Mouse (Mus musculus) gastrocnemius, postnatal 4 days (tissue): ENCODE measurements around the gene Actr2. TPM values are rescaled to one million over a fixed set of nuclear protein-coding genes. Genes with fewer than 3 reads are reported as not detected.

ENCODE experiments used
- DNase-seq, 2 experiments: peaks; one replicate each; pipeline ENCODE4 v3.0.0; 2021 to 2022; ENCODE audit warnings: low spot score in 2 of 2, mixed read lengths in 2 of 2
- total RNA-seq, 2 experiments: library from RNA; stranded (reverse); gene quantifications; 2 replicates each; pipeline ENCODE4 v1.2.3; 2021

Actr2 gene
- total RNA-seq, 2 experiments from 2014 or later = 77.2 to 77.6 TPM

DNA sequence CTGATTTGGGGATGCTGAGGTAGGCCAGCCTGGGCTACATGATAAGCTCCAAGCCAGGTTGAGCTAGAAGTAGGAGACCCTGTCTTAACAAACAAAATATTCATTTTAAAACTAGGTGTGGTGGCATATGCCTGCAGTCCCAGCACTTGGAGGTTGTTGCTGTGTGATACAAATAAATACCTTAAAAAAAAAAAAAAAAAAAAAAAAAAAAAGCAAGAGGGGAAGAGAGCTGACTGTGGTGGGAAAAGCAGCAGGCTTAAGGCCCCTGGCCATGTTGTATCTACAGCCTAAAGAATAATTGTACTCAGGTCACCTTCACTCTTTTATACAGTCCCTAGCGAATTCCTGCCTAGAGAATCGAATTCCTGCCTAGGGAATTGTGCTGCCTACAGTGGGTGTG, 93.8 kb downstream of the Actr2 start:
- DNase-seq = no peak

GRCm38 (mm10) chr11:20017937-20018336, 94.8 kb downstream of the Actr2 start:
- DNase-seq = no peak

DNA sequence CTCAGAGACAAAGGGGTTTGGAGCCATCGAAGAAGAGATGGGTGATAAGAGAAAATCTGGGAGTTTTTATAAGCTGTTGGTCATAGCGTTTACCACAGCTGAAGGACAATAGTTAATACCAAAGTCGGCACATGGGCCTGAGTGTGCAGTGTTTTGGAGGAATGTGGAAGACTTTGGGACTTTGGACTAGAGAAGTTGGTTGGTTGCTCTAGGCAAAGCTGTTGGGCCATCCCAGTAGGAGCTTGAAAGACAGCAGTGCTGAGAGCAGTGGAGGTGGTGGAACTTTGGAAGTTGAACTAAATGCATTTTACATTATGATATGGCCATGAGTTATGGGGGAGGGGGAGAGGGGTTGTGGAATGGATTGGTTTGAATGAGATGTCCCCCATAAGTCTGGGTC, 99.3 kb downstream of the Actr2 start:
- no peak for DNase-seq

Other genes starting within 250 kb of the Actr2 start
- 10 to 100 TPM; 21.2 to 26.4 TPM for gene Spred2, start 188.5 kb downstream of the Actr2 start, total RNA-seq
- 100 to 1,000 TPM; 127 to 143 TPM for gene Rab1a, start 88.5 kb upstream of the Actr2 start, total RNA-seq
- gene Cep68, start 136.5 kb upstream of the Actr2 start, total RNA-seq = 10 to 100 TPM; 35.0 to 35.8 TPM
- 1 to 10 TPM; 7.4 to 8.5 TPM for gene Slc1a4, start 219.8 kb upstream of the Actr2 start, total RNA-seq